Comparison of ENCODE assay signal across 9 mouse cellular contexts in genomic region chr13:23426922-23427321, GRCm38 (mm10). TPM values are rescaled to one million over a fixed set of nuclear protein-coding genes. Genes with fewer than 3 reads are reported as not detected.
DNase-seq lines count a peak whose midpoint lies in the region; ATAC-seq lines count a peak whose summit lies in the region.
"Had no signal": no experiment of that assay in that cellular context is flagged by ENCODE, and none has a peak within 500 bp of the region (broad histone marks: within the 10 kb centered on the region; RNA-seq: fewer than 3 reads in every experiment).

No protein-coding gene starts in this region.

- peak; percentile 19 for DNase-seq in lung, postnatal 14 days
- DNase-seq in lung, postnatal 10 days = no peak
- peak; percentile 90 for DNase-seq in MEL-GATA-1-ER (ENCODE audit: extremely low read depth, low read depth)
- DNase-seq in c-Kit-positive CD71-positive TER-119-positive erythroid progenitor cells, embryonic 14.5 days (ENCODE audit: low spot score) = peak; percentile 84
- no peak for DNase-seq in layer of hippocampus, adult 11-12 months (ENCODE audit: low spot score)
- DNase-seq in kidney, postnatal 10 days = no peak
- no peak for DNase-seq in left cerebral cortex, postnatal 36 days (ENCODE audit: low spot score in 2 of 2)

- intact Hi-C loops in left cerebral cortex, postnatal 36 days (cut with DNase I) = no loop called here

- ATAC-seq in megakaryocyte progenitor cell, adult 5-6 weeks (replicated peaks; ENCODE audit: poor library complexity) = peak; percentile 10; the same call in 1 of the 2 replicates

RNA-seq across cellular contexts. Expression of gene Abt1, which starts 3.3 kb away (rescaled TPM):
- total RNA-seq in megakaryocyte progenitor cell, adult 5-6 weeks (2015) = 7.1 and 7.4 TPM in 2 replicates
- total RNA-seq in megakaryocyte progenitor cell, adult 5-6 weeks (2017) = 9.5 and 11.0 TPM in 2 replicates
- 1 to 10 TPM; 8.4 to 8.5 TPM for total RNA-seq in left cerebral cortex, postnatal 36 days (2021)

RNA-seq across cellular contexts. Expression of gene Btn1a1, which starts 38.8 kb away (rescaled TPM):
- total RNA-seq in megakaryocyte progenitor cell, adult 5-6 weeks (2015) = not detected in 2 replicates
- not detected in 2 replicates for total RNA-seq in megakaryocyte progenitor cell, adult 5-6 weeks (2017)
- not detected for total RNA-seq in left cerebral cortex, postnatal 36 days (2021)
- total RNA-seq: left cerebral cortex, postnatal 10 days had no signal

RNA-seq across cellular contexts. Expression of gene Zfp322a, which starts 57.9 kb away (rescaled TPM):
- 21.9 and 24.3 TPM in 2 replicates for total RNA-seq in megakaryocyte progenitor cell, adult 5-6 weeks (2015)
- 39.4 and 75.5 TPM in 2 replicates for total RNA-seq in megakaryocyte progenitor cell, adult 5-6 weeks (2017)
- total RNA-seq in left cerebral cortex, postnatal 36 days (2021) = 10 to 100 TPM; 26.3 to 35.5 TPM

Comparison
In these comparisons a context has a peak if more than half of its experiments do, and no peak if none do; other contexts are left out.
1. DNase-seq: peak in lung, postnatal 14 days (single experiment), MEL-GATA-1-ER (single experiment) and c-Kit-positive CD71-positive TER-119-positive erythroid progenitor cells, embryonic 14.5 days (single experiment); none in lung, postnatal 10 days (single experiment), layer of hippocampus, adult 11-12 months (single experiment), kidney, postnatal 10 days (single experiment) and left cerebral cortex, postnatal 36 days (0 of 2).